Mouse (Mus musculus) thymus, postnatal 4 days (tissue): ENCODE results near the gene Coq8a.

ENCODE experiments used
- DNase-seq: peaks from one replicate; pipeline ENCODE4 v3.0.0; 2021

The Coq8a gene

DNA sequence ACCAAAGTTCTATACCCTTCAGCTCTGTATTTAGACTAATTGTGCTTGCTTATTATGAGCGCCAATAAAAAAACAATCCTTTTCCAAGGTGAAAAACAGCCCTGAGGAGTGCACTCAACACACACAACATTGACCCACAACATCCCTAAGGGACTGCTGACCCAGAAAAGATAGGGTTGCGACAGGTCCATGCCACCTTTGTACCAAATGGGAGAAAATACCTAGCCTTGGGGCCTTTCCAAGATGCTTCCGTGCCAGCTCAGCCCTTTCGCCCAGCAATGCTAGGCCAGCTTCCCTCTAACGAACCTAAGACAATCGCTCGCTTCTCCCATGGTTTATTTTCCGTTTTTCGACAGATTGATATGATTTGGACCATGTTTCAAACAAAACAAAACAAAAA, 2.9 kb downstream of the Coq8a start:
- no peak for DNase-seq

DNA sequence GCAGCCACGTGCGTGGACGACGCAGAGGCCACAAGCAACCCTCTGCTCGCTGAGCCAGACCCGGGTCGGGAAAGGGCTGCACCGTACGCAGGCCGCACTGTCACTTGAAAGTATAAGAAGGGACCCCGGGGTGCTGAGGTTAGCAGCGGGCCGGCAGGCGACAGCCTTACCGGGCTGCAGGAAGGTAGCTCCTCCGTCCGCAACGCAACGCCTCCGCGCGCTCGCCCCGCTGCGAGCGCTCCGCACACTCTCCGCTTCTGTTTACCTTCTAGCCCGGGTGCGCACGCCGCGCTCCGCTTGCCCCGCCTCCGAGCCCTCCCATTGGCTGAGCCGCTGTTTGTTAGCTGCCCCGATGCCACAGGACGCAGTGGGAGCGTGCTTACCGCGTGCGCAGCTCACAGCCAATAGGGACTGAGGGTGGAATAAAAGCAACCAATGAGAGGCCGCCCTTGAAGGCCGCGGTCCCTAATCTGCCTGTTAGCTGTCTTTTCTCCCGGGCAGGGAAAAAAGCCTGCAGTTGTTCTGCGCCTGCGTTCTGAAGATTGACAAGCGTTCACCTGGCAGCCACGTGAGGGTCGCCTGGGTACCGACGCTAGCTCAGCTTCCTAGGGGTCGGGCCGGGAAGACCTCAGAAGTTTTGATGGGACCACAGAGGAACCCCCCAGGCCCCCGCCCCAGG, 3.6 kb downstream of the Coq8a start:
- peak; percentile 97 for DNase-seq

- peak; percentile 66 for DNase-seq
Measured at GRCm38 (mm10) chr1:180194781-180195471, 4.5 kb downstream of the Coq8a start.

DNA sequence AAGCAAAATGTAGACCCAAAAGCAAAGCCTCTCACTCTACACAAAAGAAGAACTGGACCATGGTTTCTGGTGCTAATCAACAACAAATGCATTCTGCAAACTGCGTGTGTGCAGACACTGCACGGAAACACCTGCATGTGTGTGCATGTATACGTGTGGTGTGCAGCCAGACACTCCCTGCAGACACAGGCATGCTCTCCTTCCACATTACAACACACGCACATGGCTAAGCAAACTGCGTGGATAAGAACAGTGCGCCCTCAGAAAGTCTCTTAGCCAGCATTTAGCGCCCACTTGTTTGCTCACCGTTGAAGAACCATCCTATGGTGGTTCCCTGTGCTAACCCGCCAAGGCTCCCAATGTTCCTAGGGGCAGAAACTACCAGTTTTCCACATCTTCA, 5.4 kb downstream of the Coq8a start:
- DNase-seq: no peak

- DNase-seq: no peak
Measured at GRCm38 (mm10) chr1:180193391-180193935, 5.9 kb downstream of the Coq8a start.

GRCm38 (mm10) chr1:180192866-180193265, 6.5 kb downstream of the Coq8a start:
- no peak for DNase-seq

DNA sequence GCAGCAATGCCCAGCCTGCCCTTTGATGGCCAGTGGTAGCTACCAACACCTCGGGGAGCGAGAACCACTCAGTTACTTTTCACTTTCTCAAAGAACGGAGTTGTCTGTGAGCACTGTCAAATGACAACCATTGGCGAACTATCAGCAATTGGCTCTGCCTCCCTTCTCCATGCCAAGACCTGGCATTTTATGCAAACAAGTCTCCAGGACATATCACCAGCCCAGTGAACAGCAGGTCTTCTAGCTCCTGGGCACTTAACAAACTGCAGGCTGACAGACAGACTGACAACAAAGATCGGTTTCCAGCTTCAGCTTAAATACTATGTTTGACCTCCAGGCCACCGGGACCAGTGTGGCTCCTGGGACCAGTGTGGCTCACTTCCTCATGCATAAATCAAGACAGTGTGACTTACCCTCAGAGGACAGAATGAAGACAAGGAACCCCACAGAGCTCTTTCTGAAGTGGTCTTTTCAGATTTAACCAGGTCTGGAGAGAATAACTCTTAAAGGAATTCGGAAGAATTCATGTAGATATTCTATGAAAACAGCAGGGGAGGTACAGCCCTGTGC, 7.7 kb downstream of the Coq8a start:
- DNase-seq: no peak

GRCm38 (mm10) chr1:180191112-180191511, 8.3 kb downstream of the Coq8a start:
- no peak for DNase-seq

GRCm38 (mm10) chr1:180188951-180189350, 10.5 kb downstream of the Coq8a start:
- DNase-seq: no peak

DNA sequence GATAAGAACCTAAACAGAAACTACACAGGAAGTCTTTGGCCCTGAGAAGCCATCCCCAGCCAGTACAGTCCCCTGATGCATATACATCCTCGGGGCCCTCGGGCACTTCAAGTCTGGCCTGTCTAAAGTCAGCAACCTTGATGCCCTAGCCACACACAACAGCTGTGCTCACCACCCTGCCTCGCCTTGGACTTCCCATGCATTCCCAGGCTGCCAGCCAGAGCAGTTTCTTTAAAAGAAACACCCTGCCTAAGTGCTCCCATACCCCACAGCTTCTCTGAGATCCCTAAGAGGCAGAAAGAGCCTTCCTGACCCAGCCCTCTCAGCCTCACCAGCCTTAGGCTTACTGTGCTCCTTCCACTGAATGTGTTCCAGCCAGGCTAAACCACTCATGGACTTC, 13.0 kb downstream of the Coq8a start:
- no peak for DNase-seq

- no peak for DNase-seq
Measured at GRCm38 (mm10) chr1:180185877-180186276, 13.5 kb downstream of the Coq8a start.

GRCm38 (mm10) chr1:180184768-180185167, 14.6 kb downstream of the Coq8a start:
- DNase-seq: no peak

DNA sequence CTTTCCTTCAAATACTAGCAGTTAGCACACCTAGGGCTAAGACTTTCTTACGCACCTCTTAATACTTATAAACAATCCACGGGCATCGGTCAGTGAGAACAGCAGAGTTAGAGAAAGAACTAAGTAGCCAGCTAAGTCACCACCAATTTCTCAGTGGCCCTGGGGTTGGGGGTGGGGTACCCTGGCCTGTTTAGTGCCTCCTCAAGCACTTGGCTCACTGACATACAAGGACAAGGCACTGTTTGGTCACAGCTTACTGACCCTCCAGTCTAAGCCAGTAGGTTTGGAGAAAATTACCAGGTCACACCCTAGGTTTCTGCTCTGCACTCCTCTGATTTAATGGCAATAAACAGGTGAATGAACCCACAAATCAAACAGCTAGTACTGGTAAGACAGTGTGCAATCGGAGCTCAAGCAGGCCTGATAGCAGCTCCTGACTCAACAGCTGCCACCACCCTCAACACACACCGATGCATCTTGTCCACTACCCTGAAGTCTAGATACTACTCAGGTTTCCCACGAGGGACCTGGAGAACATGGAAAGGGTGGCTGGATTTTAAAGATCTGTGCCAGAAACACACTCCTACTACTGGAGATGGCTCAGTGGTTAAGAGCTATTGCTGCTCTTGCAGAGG, 15.8 kb downstream of the Coq8a start:
- DNase-seq: no peak

DNA sequence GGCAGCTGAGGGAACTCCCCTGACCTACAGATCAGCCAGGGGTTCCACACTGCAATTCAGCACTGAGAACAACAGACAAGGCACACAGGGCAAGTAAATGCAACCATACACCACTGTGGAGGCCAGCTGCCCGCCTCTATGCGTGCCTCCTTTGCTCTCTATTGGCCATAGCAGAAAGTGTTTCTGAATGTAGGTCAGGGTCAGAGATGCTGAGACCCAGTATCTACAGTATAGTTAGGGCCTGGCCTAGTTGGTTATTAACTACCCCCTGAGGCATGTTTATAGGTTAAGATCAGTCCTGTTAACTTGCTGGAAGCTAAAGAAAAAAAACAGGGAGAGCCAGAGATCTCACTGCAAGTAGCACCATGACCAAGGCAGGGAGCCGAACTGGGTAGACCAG, 16.7 kb downstream of the Coq8a start:
- no peak for DNase-seq

- no peak for DNase-seq
Measured at GRCm38 (mm10) chr1:180181966-180182319, 17.5 kb downstream of the Coq8a start.

DNA sequence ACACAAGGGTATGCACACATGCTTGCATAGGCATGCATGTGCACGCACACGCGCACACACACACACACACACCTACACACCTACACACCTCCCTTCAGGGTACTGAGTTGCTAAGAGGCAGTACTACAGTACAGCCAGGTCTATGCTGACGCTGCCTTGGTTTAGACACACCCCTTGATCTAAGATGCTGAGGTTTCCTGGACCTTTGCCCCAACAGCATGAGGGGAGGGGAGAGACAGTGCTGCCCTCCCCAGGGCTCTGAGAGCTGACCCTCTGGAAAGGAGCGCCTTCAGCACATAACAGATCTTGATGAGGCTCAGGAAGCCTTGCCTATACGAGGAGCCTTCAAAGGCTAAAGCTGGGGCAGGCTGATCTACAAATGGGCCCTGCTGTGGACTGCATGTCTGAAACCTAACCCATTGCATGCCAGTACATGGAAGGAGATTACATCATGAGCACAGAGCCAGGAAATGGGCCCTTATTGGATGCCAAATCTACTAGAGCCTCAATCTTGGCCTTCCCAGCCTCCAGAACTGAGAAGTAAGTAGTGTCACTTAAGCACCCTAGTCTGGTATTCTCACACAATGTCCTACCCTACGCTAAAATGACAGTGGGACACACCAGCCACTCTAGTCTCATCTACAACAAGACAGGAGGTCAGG, 18.0 kb downstream of the Coq8a start:
- DNase-seq: no peak

- DNase-seq: no peak
Measured at GRCm38 (mm10) chr1:180179840-180180239, 19.6 kb downstream of the Coq8a start.

GRCm38 (mm10) chr1:180179100-180179499, 20.3 kb downstream of the Coq8a start:
- no peak for DNase-seq

GRCm38 (mm10) chr1:180178340-180178739, 21.1 kb downstream of the Coq8a start:
- DNase-seq: no peak

DNA sequence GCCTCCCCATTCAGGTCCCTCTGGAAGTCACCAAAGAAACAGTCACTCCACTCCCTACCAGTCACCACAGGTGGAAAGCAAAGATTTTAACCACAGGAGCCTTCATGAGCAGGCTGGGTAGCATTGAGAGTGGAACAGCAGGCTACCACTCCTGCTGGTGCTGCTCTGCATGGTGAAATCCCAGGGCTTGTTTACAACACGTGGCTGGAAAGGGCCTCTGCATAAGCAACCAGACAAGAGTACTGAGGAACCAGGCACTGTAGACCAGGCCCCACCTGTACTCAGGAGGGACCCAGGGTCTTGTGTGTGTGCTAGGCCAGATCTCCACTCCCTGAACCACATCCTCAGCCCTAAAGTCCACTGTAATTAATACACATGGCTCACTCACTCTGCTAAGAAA, 22.6 kb downstream of the Coq8a start:
- no peak for DNase-seq

GRCm38 (mm10) chr1:180175635-180176034, 23.8 kb downstream of the Coq8a start:
- no peak for DNase-seq

GRCm38 (mm10) chr1:180175167-180175566, 24.2 kb downstream of the Coq8a start:
- DNase-seq: no peak

- no peak for DNase-seq
Measured at GRCm38 (mm10) chr1:180174718-180175117, 24.7 kb downstream of the Coq8a start.
